Mouse (Mus musculus): ENCODE data around the gene Top3a. TPM values are rescaled to one million over a fixed set of nuclear protein-coding genes. Genes with fewer than 3 reads are reported as not detected.

The Top3a gene
- polyA plus RNA-seq, 1 experiment from 2014 or later, result 25.9 TPM

GRCm38 (mm10) chr11:60800892-60801291, 23.7 kb upstream of the Top3a start:
- Histone ChIP-seq H3K4me2 (no peak overlapping the region), H3K4me3 (replicated peaks) (no peak overlapping the region), H3K9me3 (no peaks in the 10 kb centered on the region), H3K4me1 (replicated peaks) (no peaks in the 10 kb centered on the region), H3K9ac (replicated peaks) (no peak overlapping the region), H3K27me3 (no peaks in the 10 kb centered on the region), H3K27ac (no peak overlapping the region), H3K36me3 (peaks cover 77% of the 10 kb centered on the region)
- 81% methylated on average over 1 of the region's 1 CpGs for WGBS
- no peak for ATAC-seq (ENCODE audit: insufficient number of reproducible peaks, insufficient read depth, low FRiP score, low TSS enrichment, low read depth)

- no peak overlapping the region for H3K27ac ChIP-seq
- peaks cover 73% of the 10 kb centered on the region for H3K36me3 ChIP-seq
- no peaks in the 10 kb centered on the region for H3K9me3 ChIP-seq
- H3K9ac ChIP-seq (replicated peaks), result no peak overlapping the region
- H3K4me2 ChIP-seq, result no peak overlapping the region
- no peaks in the 10 kb centered on the region for H3K27me3 ChIP-seq
- 85% methylated on average over 4 of the region's 4 CpGs for WGBS
- H3K4me1 ChIP-seq (replicated peaks), result no peaks in the 10 kb centered on the region
- no peak overlapping the region for H3K4me3 ChIP-seq (replicated peaks)
- no peak for ATAC-seq (ENCODE audit: insufficient number of reproducible peaks, insufficient read depth, low FRiP score, low TSS enrichment, low read depth)
Measured at GRCm38 (mm10) chr11:60799977-60800376, 22.8 kb upstream of the Top3a start.

- 92% methylated on average over 11 of the region's 11 CpGs for WGBS
- H3K36me3 ChIP-seq, result peaks cover 85% of the 10 kb centered on the region
Measured at GRCm38 (mm10) chr11:60796342-60796741, 19.2 kb upstream of the Top3a start.

GRCm38 (mm10) chr11:60790472-60790871, 13.3 kb upstream of the Top3a start:
- 53% methylated on average over 2 of the region's 2 CpGs for WGBS
- Histone ChIP-seq H3K27ac (no peak overlapping the region), H3K4me1 (replicated peaks) (no peaks in the 10 kb centered on the region), H3K9me3 (no peaks in the 10 kb centered on the region), H3K9ac (replicated peaks) (no peak overlapping the region), H3K36me3 (peaks cover 88% of the 10 kb centered on the region), H3K27me3 (no peaks in the 10 kb centered on the region), H3K4me3 (replicated peaks) (no peak overlapping the region), H3K4me2 (no peak overlapping the region)
- ATAC-seq (ENCODE audit: insufficient number of reproducible peaks, insufficient read depth, low FRiP score, low TSS enrichment, low read depth), result no peak

More at GRCm38 (mm10) chr11:60796342-60796741, 19.2 kb upstream of the Top3a start:
- H3K4me1 ChIP-seq (replicated peaks), result no peaks in the 10 kb centered on the region
- no peak for ATAC-seq (ENCODE audit: insufficient number of reproducible peaks, insufficient read depth, low FRiP score, low TSS enrichment, low read depth)
- H3K27ac ChIP-seq, result no peak overlapping the region
- no peak overlapping the region for H3K9ac ChIP-seq (replicated peaks)
- no peaks in the 10 kb centered on the region for H3K9me3 ChIP-seq
- H3K4me2 ChIP-seq, result no peak overlapping the region
- H3K4me3 ChIP-seq (replicated peaks), result no peak overlapping the region
- no peaks in the 10 kb centered on the region for H3K27me3 ChIP-seq

GRCm38 (mm10) chr11:60787595-60787994, 10.4 kb upstream of the Top3a start:
- no peaks in the 10 kb centered on the region for H3K4me1 ChIP-seq (replicated peaks)
- H3K9ac ChIP-seq (replicated peaks), result no peak overlapping the region
- H3K36me3 ChIP-seq, result peaks cover 93% of the 10 kb centered on the region
- H3K9me3 ChIP-seq, result no peaks in the 10 kb centered on the region
- no peak overlapping the region for H3K27ac ChIP-seq
- H3K27me3 ChIP-seq, result no peaks in the 10 kb centered on the region
- ATAC-seq (ENCODE audit: insufficient number of reproducible peaks, insufficient read depth, low FRiP score, low TSS enrichment, low read depth), result no peak
- 50% methylated on average over 1 of the region's 1 CpGs for WGBS
- no peak overlapping the region for H3K4me3 ChIP-seq (replicated peaks)
- no peak overlapping the region for H3K4me2 ChIP-seq

- H3K9ac ChIP-seq (replicated peaks), result 0 out of 2 replicates have a peak overlapping the region, but pooled peaks have one; percentile 18
- WGBS, result 91% methylated on average over 8 of the region's 8 CpGs
Measured at GRCm38 (mm10) chr11:60784179-60784922, 7.2 kb upstream of the Top3a start.

GRCm38 (mm10) chr11:60779673-60780189, 2.6 kb upstream of the Top3a start:
- Histone ChIP-seq H3K9me3 (no peaks in the 10 kb centered on the region), H3K27ac (no peak overlapping the region), H3K27me3 (no peaks in the 10 kb centered on the region), H3K4me3 (replicated peaks) (peak overlapping the region; percentile 12; the same call in 1 of the 2 replicates), H3K4me2 (peak overlapping the region; percentile 49), H3K36me3 (peaks cover 59% of the 10 kb centered on the region), H3K4me1 (replicated peaks) (peaks cover 63% of the 10 kb centered on the region), H3K9ac (replicated peaks) (peak overlapping the region; percentile 19; the same call in 1 of the 2 replicates)
- WGBS, result 90% methylated on average over 10 of the region's 10 CpGs
- ATAC-seq (ENCODE audit: insufficient number of reproducible peaks, insufficient read depth, low FRiP score, low TSS enrichment, low read depth), result no peak

More at GRCm38 (mm10) chr11:60784179-60784922, 7.2 kb upstream of the Top3a start:
- ATAC-seq (ENCODE audit: insufficient number of reproducible peaks, insufficient read depth, low FRiP score, low TSS enrichment, low read depth), result no peak
- Histone ChIP-seq H3K4me1 (replicated peaks) (peaks cover 32% of the 10 kb centered on the region), H3K4me3 (replicated peaks) (no peak overlapping the region), H3K36me3 (peaks cover 95% of the 10 kb centered on the region), H3K27ac (no peak overlapping the region), H3K4me2 (no peak overlapping the region), H3K27me3 (no peaks in the 10 kb centered on the region), H3K9me3 (no peaks in the 10 kb centered on the region)

- Histone ChIP-seq H3K4me2 (peak overlapping the region; percentile 90), H3K4me3 (replicated peaks) (peak overlapping the region; percentile 87), H3K9ac (replicated peaks) (peak overlapping the region; percentile 79), H3K27ac (peak overlapping the region; percentile 90; the same call in 1 of the 2 replicates), H3K27me3 (no peaks in the 10 kb centered on the region), H3K36me3 (peaks cover 42% of the 10 kb centered on the region), H3K9me3 (no peaks in the 10 kb centered on the region), H3K4me1 (replicated peaks) (peaks cover 63% of the 10 kb centered on the region)
- 27% methylated on average over 16 of the region's 16 CpGs for WGBS
- no peak for ATAC-seq (ENCODE audit: insufficient number of reproducible peaks, insufficient read depth, low FRiP score, low TSS enrichment, low read depth)
Measured at GRCm38 (mm10) chr11:60777801-60778370, 721 bp upstream of the Top3a start.

GRCm38 (mm10) chr11:60776107-60776828, 897 bp downstream of the Top3a start:
- Histone ChIP-seq H3K27ac (peak overlapping the region; percentile 90; the same call in 1 of the 2 replicates), H3K4me1 (replicated peaks) (peaks cover 50% of the 10 kb centered on the region), H3K27me3 (no peaks in the 10 kb centered on the region), H3K4me2 (peak overlapping the region; percentile 90), H3K4me3 (replicated peaks) (peak overlapping the region; percentile 87), H3K9ac (replicated peaks) (peak overlapping the region; percentile 79), H3K9me3 (no peaks in the 10 kb centered on the region), H3K36me3 (peaks cover 28% of the 10 kb centered on the region)
- 5% methylated on average over 17 of the region's 17 CpGs for WGBS
- ATAC-seq (ENCODE audit: insufficient number of reproducible peaks, insufficient read depth, low FRiP score, low TSS enrichment, low read depth), result 0 out of 2 replicates have a peak, but pooled peaks have one; percentile 29

- Histone ChIP-seq H3K27ac (no peak overlapping the region), H3K36me3 (peaks cover 21% of the 10 kb centered on the region), H3K9ac (replicated peaks) (peak overlapping the region; percentile 79; the same call in 1 of the 2 replicates), H3K27me3 (no peaks in the 10 kb centered on the region), H3K4me2 (peak overlapping the region; percentile 90), H3K4me1 (replicated peaks) (peaks cover 43% of the 10 kb centered on the region), H3K4me3 (replicated peaks) (peak overlapping the region; percentile 87), H3K9me3 (no peaks in the 10 kb centered on the region)
- 63% methylated on average over 6 of the region's 6 CpGs for WGBS
- no peak for ATAC-seq (ENCODE audit: insufficient number of reproducible peaks, insufficient read depth, low FRiP score, low TSS enrichment, low read depth)
Measured at GRCm38 (mm10) chr11:60775578-60775977, 1.6 kb downstream of the Top3a start.

GRCm38 (mm10) chr11:60774841-60775240, 2.3 kb downstream of the Top3a start:
- no peak overlapping the region for H3K27ac ChIP-seq
- peaks cover 36% of the 10 kb centered on the region for H3K4me1 ChIP-seq (replicated peaks)
- peaks cover 13% of the 10 kb centered on the region for H3K36me3 ChIP-seq
- H3K4me2 ChIP-seq, result peak overlapping the region; percentile 90
- WGBS, result 97% methylated on average over 1 of the region's 1 CpGs
- no peaks in the 10 kb centered on the region for H3K9me3 ChIP-seq
- no peaks in the 10 kb centered on the region for H3K27me3 ChIP-seq
- no peak overlapping the region for H3K4me3 ChIP-seq (replicated peaks)
- ATAC-seq (ENCODE audit: insufficient number of reproducible peaks, insufficient read depth, low FRiP score, low TSS enrichment, low read depth), result no peak
- no peak overlapping the region for H3K9ac ChIP-seq (replicated peaks)
